Mouse (Mus musculus): ENCODE measurements around the gene Gm2696. TPM values are rescaled to one million over a fixed set of nuclear protein-coding genes. Genes with fewer than 3 reads are reported as not detected.
"Not testable (repeated sequence)": the region's sequence is repeated elsewhere in the genome, so short reads cannot be mapped to it uniquely, and the experiment has no call there.

Gm2696 gene
- total RNA-seq (2021) (not detected), polyA plus RNA-seq (2012; rRNA removed) (not detected in 2 replicates)
- long read RNA-seq: 0 reads

DNA sequence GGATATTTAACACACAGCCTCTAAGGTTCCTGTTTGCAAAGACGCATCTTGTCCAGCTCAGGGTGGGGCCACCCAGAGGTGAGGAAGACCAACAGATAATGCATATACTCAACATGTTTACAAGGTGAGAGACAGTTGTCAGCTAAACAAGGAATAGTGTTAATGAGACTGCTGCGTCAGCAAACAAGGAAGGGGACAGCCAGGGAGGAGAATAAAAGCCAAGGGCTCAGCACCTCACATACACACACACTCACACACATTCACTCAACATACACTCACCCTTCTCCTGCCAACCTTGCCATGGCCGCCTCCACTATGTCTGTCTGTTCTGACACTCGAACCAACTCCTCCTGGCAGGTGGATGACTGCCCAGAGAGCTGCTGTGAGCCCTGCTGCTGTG, at the start of gene Gm2696:
Gene Gm2696, plus strand, starts transcription at position 301 of the 400 bp plus-strand sequence.
- DNase-seq: no peak

DNA sequence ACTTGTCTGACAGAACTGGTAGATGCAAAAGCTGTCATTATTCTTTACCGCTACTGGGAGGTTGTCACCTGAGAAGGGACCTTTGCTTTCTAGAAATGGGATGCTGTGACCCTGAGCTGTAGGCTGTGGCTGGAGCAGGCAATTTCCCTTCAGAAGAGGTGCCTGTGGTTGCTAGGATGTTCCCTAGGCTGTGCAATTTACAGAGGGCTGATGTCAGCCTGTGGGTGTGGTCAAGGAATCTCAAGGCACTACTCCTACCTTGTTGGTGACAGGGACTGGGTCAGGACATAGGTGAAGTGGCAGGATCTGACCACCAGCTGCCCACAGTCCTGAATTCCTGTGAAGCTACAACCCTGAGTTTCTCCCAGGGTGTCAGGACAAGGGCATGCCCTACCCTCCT, 44.8 kb upstream of the Gm2696 start:
- no peak for DNase-seq

DNA sequence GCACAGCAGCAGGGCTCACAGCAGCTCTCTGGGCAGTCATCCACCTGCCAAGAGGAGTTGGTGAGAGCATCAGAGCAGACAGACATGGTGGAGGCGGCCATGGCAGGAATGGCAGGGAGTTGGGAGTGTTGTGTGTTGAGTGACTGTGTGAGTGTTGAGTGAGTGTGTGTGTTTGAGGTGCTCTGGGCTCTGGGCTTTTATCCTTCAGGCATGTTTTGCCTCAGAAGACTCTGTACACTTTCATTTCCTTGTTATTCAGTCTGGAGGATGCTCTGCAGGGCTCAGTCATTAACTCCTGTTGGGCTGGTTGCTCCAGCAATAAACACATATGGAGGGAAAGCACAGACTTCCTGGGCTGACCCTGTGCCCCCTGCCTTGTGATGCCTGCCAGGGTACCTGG, 43.3 kb upstream of the Gm2696 start, which contains the start of gene Gm3238:
Gene Gm3238, minus strand, starts transcription at position 101 of the 400 bp plus-strand sequence.
- DNase-seq: not testable (repeated sequence)

DNA sequence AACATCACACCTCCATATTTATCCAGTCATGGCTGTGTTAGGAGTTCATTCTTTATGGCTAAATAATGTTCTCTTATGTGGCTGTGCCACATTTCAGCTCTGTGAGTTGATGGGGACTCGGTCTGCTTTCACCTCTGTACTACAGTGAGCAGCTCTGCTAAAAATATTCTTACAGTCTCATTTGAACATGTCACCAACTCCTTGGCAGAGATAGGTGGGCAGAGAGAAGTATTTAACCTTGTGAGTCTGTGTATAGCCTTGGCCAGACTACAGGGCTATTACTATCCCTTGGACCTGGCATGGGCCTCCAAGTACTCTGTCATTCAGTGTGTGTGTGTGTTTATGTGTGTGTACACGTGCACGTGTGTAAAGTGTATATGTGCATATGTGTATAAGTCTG, 42.3 kb upstream of the Gm2696 start:
- DNase-seq: not testable (repeated sequence)

DNA sequence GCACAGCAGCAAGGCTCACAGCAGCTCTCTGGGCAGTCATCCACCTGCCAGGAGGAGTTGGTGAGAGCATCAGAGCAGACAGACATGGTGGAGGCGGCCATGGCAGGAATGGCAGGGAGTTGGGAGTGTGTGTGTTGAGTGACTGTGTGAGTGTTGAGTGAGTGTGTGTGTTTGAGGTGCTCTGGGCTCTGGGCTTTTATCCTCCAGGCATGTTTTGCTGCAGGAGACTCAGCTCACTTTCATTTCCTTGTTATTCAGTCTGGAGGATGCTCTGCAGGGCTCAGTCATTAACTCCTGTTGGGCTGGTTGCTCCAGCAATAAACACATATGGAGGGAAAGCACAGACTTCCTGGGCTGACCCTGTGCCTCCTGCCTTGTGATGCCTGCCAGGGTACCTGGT, 37.6 kb upstream of the Gm2696 start, which contains the start of gene Gm7138:
Gene Gm7138, minus strand, starts transcription at position 101 of the 400 bp plus-strand sequence.
- not testable (repeated sequence) for DNase-seq

DNA sequence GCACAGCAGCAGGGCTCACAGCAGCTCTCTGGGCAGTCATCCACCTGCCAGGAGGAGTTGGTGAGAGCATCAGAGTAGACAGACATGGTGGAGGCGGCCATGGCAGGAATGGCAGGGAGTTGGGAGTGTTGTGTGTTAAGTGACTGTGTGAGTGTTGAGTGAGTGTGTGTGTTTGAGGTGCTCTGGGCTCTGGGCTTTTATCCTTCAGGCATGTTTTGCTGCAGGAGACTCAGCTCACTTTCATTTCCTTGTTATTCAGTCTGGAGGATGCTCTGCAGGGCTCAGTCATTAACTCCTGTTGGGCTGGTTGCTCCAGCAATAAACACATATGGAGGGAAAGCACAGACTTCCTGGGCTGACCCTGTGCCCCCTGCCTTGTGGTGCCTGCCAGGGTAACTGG, 32.0 kb upstream of the Gm2696 start, which contains the start of gene Gm3250:
Gene Gm3250, minus strand, starts transcription at position 101 of the 400 bp plus-strand sequence.
- not testable (repeated sequence) for DNase-seq

DNA sequence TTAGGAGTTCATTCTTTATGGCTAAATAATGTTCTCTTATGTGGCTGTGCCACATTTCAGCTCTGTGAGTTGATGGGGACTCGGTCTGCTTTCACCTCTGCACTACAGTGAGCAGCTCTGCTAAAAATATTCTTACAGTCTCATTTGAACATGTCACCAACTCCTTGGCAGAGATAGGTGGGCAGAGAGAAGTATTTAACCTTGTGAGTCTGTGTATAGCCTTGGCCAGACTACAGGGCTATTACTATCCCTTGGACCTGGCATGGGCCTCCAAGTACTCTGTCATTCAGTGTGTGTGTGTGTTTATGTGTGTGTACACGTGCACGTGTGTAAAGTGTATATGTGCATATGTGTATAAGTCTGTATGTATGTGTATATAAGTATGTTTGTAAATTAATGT, 31.1 kb upstream of the Gm2696 start:
- DNase-seq: not testable (repeated sequence)

DNA sequence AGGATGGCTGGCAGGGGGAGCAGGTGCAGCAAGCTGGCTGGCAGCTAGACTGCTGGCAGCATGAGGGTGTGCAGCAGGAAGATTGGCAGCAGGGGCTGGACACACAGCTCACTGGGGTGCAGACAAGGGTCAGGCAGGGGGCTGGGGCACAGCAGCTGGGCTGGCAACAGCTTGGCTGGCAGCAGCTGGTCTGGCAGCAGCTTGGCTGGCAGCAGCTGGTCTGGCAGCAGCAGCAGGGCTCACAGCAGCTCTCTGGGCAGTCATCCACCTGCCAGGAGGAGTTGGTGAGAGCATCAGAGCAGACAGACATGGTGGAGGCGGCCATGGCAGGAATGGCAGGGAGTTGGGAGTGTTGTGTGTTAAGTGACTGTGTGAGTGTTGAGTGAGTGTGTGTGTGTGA, 26.6 kb upstream of the Gm2696 start, which contains the start of gene Gm7137:
Gene Gm7137, minus strand, starts transcription at position 325 of the 400 bp plus-strand sequence.
- DNase-seq: not testable (repeated sequence)

DNA sequence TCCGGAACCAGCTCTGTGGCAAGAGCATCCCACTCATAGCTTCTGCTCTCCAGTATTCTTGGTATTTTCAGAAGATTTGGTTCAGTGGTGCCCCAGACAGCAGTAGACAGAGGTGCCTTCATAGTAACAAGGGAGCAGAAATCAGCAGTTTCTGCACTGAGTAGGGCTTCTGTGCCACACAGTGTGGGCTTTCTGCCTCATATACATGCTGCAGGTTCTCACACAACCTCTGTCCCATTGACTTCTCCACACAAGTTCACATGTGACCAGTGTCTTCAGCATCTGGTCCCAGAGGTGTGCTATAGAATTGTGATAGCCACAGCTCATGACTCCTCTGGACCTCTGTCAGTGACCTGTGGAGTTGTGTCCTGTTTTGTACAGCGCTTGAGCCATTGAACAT, 25.9 kb upstream of the Gm2696 start:
- no peak for DNase-seq

DNA sequence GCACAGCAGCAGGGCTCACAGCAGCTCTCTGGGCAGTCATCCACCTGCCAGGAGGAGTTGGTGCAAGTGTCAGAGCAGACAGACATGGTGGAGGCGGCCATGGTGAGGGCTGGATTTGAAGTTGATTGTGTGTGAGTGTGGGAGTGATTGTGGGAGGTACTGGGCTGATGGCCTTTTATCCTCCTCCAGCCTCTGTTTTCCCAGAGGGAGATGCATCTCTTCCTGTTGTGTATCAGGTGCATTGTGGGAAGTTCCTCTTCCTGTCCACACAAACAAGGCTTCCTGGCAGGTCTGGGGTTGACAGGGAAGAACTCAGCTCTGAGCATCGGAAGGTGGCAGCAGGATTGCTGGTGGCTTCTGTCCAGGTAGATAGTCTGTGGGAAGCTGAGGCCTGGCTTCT, 19.5 kb upstream of the Gm2696 start, which contains the start of gene Gm9639:
Gene Gm9639, minus strand, starts transcription at position 101 of the 400 bp plus-strand sequence.
- no peak for DNase-seq

DNA sequence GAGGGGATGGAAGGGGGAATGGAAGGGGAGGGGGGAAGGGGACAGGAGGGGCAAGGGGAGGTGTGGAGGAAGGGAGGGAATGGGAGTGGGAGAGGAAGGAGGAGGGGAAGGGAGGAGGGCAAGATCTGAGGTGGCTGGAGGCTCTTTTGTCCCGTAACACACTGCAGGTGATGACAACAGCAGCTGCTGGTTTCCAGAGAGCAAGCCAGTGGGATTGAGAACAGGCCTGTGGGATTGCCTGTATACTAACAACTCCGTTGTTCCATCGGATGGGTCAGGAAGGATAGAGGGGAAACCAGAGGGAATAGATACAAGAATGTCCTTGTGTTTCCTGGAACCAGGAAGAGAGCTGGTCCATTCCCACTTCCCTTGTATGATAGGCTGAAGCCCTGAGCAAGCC, 16.8 kb upstream of the Gm2696 start:
- DNase-seq: no peak

DNA sequence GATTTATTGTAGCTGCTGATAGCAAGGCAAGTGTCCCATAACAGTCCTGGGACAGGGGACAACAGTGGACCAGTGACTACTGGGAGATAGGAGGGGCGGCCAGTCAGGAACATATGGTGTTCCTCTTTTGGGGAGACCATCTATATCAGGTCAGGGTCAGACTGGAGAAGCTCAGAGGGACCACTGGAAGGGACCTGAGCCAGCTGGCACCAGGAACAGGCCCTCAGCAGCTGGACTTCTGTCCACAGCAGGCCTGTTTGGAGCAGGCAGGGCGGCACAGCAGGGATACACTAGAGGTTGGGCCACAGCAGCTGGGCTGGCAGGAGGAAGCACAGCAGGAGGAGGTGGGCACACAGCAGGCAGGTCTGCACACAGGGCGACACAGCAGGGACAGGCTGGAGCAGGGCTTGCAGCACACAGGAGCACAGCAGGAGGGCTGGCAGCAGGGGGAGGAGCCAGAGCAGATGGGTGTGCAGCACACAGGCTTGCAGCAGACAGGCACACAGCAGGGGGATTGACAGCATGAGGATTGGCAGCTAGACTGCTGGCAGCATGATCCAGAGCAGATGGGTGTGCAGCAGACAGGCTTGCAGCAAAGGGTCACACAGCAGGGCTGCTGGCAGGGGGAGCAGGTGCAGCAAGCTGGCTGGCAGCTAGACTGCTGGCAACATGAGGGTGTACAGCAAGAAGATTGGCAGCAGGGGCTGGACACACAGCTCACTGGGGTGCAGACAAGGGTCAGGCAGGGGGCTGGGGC, 16.1 kb upstream of the Gm2696 start:
- DNase-seq: not testable (repeated sequence)

DNA sequence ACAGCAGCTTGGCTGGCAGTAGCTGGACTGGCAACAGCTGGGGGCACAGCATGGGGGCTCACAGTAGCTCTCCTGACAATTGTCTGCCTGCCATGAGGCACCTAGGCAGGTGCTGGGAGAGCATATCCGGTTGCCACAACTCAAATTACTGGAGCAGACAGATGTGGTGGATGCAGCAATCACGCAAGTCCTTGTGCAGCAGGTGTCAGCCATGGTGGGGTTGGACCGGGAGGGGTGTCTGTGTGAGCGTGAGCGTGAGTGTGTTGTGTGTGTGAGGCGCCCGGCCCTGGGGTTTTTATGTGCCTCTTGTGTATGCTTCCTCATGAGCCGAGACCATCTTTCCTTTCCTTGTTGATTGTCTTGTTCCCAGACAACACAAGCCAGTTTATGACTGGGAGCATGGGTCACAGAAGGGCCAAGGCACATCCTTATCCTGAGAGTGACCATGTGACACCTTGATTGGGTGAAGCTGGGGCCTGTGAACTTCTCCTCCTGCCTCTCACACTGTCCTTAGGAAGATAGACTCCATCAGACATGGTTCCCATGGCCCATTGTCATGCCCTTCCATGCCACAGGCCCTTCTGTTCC, 15.5 kb upstream of the Gm2696 start, which contains the start of gene Gm19668:
Gene Gm19668, minus strand, starts transcription at position 213 of the 588 bp plus-strand sequence.
- DNase-seq: no peak

DNA sequence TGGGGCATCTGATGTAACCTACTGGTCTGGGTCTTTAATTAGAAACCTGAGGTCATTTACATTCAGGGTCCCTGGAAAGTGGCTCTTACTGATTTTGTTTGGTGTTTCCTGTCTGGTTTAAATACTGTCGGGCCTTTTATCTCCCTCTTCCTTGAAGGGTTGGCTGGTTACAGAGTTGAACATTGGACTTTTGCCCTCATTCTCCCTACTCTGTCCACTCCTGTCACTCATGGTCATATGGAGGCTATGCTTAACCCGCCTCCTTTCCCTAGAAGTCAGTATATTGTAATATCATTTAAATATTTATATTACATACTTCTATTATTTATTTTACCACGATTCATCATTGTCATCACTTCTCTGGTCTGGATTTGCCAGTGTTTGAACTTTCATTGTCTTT, 10.4 kb upstream of the Gm2696 start:
- DNase-seq: no peak

DNA sequence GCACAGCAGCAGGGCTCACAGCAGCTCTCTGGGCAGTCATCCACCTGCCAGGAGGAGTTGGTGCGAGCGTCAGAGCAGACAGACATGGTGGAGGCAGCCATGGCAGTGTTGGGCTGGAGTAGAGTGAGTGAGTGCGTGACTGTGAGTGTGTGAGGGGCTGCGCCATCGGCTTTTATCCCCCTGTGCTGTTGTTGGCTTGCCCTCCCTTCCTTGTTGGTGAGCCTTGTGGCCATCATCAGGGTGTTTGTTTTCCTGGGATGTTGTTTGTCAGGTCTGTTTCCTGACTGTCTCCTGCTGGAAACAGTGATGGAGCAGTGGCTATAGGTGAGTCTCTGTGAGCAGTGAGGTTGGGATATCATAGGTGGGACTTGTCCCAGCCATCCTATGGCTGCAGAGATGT, 2.7 kb upstream of the Gm2696 start, which contains the start of gene Gm9507:
Gene Gm9507, minus strand, starts transcription at position 101 of the 400 bp plus-strand sequence.
- DNase-seq: no peak

DNA sequence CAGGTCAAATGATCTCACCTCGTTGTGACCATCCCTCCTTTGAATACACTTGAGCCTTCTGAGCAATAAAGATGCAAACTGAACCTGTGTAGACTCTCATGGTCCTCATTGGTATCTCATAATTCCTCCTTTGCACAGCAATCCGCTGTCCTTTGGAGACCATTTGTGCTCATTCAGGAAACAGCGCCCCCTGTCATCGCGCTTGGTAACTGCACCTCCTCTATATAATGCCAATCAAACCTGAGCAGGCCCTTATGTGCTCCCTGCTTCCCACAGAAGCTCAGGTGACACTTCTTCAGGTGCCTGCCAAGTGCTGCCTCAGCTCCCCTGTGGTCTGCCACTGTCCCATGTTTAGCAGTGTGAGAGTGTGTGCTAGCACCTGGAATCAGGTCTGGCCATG, 1.0 kb downstream of the Gm2696 start:
- DNase-seq: no peak

DNA sequence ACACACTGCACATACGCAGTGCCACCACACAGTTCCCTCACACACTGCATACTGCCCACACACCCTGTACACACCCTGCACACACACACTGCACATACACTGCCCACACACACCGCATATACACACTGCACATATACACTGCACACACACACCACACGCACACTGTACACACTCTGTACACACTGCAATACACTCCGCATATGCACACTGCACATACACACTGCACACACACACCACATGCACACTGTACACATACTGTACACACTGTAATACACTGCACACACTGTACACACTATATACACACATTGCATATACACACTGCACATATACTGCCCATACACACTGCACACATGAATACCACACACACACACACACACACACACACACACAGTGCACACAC, 4.0 kb downstream of the Gm2696 start:
- DNase-seq: no peak

DNA sequence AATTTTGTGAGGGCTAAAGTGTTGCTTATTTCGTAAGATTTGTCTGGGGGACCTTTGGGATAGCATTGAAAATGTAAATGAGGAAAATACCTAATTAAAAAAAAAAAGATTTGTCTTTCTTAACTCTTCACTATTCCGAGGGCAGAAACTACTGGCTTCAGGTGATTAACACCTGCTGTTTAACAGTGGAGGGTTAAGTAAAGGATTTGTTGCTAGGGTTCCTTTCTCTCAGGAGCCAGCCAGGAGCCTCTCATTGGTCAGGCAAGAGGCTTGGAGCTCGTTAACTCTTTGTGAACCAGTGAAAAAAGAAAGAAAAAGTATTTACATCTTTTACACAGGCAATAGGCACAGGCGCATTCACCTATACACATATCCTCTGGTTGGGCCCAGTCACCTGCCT, 4.7 kb downstream of the Gm2696 start:
- no peak for DNase-seq

DNA sequence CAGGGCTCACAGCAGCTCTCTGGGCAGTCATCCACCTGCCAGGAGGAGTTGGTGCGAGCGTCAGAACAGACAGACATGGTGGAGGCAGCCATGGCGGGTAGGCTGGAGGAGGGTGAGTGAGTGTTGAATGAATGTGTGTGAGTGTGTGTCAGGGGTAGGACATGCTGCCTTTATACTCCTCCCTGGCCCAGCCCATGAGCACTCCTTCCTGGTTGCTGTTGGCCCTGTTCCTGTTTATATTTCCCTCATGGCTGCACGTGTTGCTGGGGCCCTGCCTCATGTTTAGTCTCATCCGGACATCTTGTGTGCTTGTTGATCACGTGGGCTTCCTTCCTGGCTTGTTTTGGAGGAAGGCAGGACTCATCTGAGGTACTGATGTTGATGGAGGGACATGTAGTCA, 12.5 kb downstream of the Gm2696 start, which contains the start of gene Krtap10-4:
Gene Krtap10-4, minus strand, starts transcription at position 145 of the 400 bp plus-strand sequence.
- no peak for DNase-seq

DNA sequence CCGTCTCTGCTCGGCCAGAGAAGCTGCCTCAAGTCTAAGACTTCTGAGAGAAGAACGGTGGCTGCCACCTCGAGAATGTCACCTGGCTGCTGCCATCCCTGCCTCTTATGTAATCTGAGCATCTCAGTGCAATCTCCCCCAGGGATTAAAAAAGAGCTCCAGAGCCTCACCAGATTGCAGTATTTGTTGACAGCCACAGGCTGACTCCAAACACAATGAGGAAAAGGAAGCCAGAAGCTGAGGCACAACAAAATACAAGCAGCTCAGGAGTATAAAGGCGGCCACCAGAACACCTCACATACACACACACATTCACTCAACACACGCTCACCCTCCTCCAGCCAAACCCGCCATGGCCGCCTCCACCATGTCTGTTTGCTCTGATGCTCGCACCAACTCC, 21.2 kb downstream of the Gm2696 start, which contains the start of gene Krtap10-10:
Gene Krtap10-10, plus strand, starts transcription at position 301 of the 400 bp plus-strand sequence.
- DNase-seq: no peak

DNA sequence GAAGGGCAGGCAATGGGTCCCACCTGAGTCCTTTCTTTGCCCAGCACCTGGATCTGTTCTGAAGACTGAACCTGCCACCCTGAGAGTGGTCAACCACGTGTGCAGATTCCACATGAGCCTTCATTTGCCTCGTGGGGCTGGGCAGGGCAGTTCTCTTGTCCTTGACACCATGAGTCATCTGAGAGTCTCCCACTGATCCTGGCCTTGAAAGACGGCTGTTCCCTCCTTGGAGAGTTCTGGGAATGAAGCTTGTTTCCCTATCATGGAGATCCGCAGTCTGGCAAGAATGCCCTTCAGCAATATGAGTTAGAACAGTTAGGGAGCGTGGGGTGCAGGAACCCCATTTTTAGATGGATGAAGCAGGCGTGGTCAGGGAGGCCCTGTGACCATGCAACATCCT, 24.5 kb downstream of the Gm2696 start:
- DNase-seq: peak; percentile 52

DNA sequence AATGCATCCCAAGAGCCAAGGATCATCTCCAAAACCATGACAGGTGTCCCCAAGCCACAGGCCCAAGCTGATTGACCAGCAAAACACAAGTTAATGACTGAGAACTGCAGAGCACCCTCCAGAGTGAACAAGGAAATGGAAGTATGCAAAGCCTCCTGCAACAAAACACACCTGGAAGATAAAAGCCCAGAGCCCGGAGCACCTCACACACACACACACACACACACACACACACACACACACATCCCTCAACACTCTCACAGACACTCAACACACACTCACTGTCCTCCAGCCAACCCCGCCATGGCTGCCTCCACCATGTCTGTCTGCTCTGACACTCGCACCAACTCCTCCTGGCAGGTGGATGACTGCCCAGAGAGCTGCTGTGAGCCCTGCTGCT, 32.0 kb downstream of the Gm2696 start, which contains the start of gene Gm36176:
Gene Gm36176, plus strand, starts transcription at position 301 of the 400 bp plus-strand sequence.
- no peak for DNase-seq

DNA sequence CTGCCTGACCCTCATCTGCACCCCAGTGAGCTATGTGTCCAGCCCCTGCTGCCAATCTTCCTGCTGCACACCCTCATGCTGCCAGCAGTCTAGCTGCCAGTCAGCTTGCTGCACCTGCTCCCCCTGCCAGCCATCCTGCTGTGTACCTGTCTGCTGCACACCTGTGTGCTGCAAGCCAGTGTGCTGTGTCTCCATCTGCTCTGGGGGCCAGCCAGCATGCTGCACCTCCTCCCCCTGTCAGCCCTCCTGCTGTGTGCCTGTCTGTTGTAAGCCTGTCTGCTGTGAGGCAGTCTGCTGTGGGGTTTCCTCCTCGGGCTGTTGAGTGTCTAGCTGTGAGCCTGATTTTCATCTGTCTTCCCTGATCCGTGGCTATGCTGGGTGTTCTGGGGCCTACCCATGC, 32.5 kb downstream of the Gm2696 start:
- no peak for DNase-seq
